Mouse (Mus musculus) neural tube, embryonic 11.5 days (tissue): ENCODE data around the gene Olfr1162. TPM values are rescaled to one million over a fixed set of nuclear protein-coding genes. Genes with fewer than 3 reads are reported as not detected.
"Not testable (repeated sequence)": the region's sequence is repeated elsewhere in the genome, so short reads cannot be mapped to it uniquely, and the experiment has no call there.

Experiments
- ATAC-seq: fragments of 200-750 bp; cut with Nextera tagmentation; 2 replicates; pipeline ENCODE4 v1.8.0; 2017; ENCODE audit warnings: moderate number of reproducible peaks, mild to moderate bottlenecking, moderate TSS enrichment, moderate library complexity; ENCODE audit not compliant: insufficient read depth, low FRiP score, low TSS enrichment
- DNase-seq: peaks from one replicate; pipeline ENCODE4 v3.0.0-alpha.2; 2015; ENCODE audit warnings: low spot score
- H3K27ac ChIP-seq: fragments of 300-500 bp; sonication (generic); 2 replicates; pipeline ENCODE4 v1.5.1; 2014; ENCODE audit warnings: low read depth, mild to moderate bottlenecking, low read length
- H3K27me3 ChIP-seq: fragments of 300-500 bp; sonication (generic); 2 replicates; pipeline ENCODE4 v1.6.1; 2014; ENCODE audit warnings: mild to moderate bottlenecking, low read length, mixed read lengths; ENCODE audit not compliant: control insufficient read depth, insufficient read depth
- H3K36me3 ChIP-seq: fragments of 300-500 bp; sonication (generic); 2 replicates; pipeline ENCODE4 v1.6.1; 2014; ENCODE audit warnings: mild to moderate bottlenecking, low read length, moderate library complexity, mixed read lengths; ENCODE audit not compliant: control insufficient read depth, insufficient read depth
- H3K4me1 ChIP-seq: fragments of 300-500 bp; sonication (generic); 2 replicates; pipeline ENCODE4 v1.6.1; 2014; ENCODE audit warnings: low read length, mixed read lengths; ENCODE audit not compliant: control insufficient read depth, insufficient read depth
- H3K4me2 ChIP-seq: fragments of 300-500 bp; sonication (generic); 2 replicates; pipeline ENCODE4 v1.6.1; 2014; ENCODE audit warnings: low read depth, mild to moderate bottlenecking, moderate library complexity
- H3K4me3 ChIP-seq: fragments of 300-500 bp; sonication (generic); 2 replicates; pipeline ENCODE4 v1.5.1; 2014; ENCODE audit warnings: low read depth, low read length
- H3K9ac ChIP-seq: fragments of 300-500 bp; sonication (generic); 2 replicates; pipeline ENCODE4 v1.6.1; 2014; ENCODE audit warnings: mild to moderate bottlenecking, low read length
- H3K9me3 ChIP-seq: fragments of 300-500 bp; sonication (generic); 2 replicates; pipeline ENCODE4 v1.6.1; 2016; ENCODE audit warnings: low read length; ENCODE audit not compliant: control insufficient read depth
- WGBS: fragments of 180-500 bp; shearing (Covaris S2); extraction: QIAGEN DNeasy Blood & Tissue Kit; methylation state at CpG from one replicate; pipeline ENCODE4 v1.1.7; 2014; 5-methylcytosine and 5-hydroxymethylcytosine counted together
- polyA plus RNA-seq: library from polyadenylated mRNA; unstranded; fragments of >200 nt; fragmentation: Nextera tagmentation; extraction: Ambion mirVana; gene quantifications from 2 replicates; pipeline ENCODE4 v1.2.1, GENCODE M21; 2014

Gene Olfr1162
- polyA plus RNA-seq = not detected in 2 replicates

DNA sequence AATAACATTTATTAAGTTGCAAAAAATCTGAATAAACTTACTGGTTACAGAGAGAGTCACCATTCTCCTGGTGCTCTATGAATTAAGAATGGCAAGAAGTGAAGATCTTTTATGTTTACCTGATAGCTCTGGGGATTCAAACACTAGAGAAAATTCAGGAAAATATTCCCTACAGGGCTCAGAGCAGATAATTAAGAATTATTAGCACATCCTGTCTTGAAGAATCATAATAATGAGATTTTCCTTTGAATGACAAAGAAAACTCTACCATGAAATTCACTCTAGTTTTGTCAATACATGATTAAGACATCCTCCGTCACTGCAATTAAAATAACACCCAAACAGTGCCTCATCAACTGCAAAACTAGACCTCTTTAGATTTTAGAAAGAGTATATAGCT, at the start of gene Olfr1162:
TSS of gene Olfr1162 (minus strand) at position 101 of the 400 bp plus-strand sequence.
- Histone ChIP-seq H3K4me1 (no peaks in the 10 kb centered on the region), H3K27ac (no peak within 1 kb of the TSS), H3K9ac (no peak within 1 kb of the TSS), H3K9me3 (no peaks in the 10 kb centered on the region), H3K4me2 (no peak within 1 kb of the TSS), H3K36me3 (no peaks in the 10 kb centered on the region), H3K4me3 (no peak within 1 kb of the TSS), H3K27me3 (no peaks in the 10 kb centered on the region)
- 86% methylated on average over 1 of the region's 1 CpGs for WGBS
- no peak for DNase-seq
- no peak for ATAC-seq

DNA sequence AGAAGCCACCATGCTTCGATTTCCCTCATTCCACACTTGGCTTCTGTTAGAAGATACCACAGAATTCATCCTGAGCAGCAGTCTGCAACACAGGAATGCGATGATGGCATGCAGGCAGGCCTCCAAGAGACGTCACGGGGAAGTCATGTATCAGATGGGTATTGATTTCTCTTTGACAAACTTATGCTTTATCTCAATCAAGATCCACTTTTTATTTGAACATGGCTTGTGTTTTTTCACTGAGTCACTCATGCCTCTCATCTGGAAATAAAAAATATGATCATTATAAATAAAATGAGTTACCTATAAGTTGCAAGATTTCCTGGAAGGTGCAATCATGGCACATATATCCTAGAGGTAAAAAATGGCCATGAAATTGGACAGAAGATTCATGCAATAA, 42.9 kb upstream of the Olfr1162 start, which contains the start of gene Olfr1164:
TSS of gene Olfr1164 (minus strand) at position 101 of the 400 bp plus-strand sequence.
- no peaks in the 10 kb centered on the region for H3K27me3 ChIP-seq
- no peaks in the 10 kb centered on the region for H3K4me1 ChIP-seq
- no peaks in the 10 kb centered on the region for H3K9me3 ChIP-seq
- no peak within 1 kb of the TSS for H3K4me3 ChIP-seq
- WGBS = 80% methylated on average over 4 of the region's 4 CpGs
- H3K4me2 ChIP-seq = no peak within 1 kb of the TSS
- H3K27ac ChIP-seq = no peak within 1 kb of the TSS
- DNase-seq (no peak), ATAC-seq (no peak)
- H3K9ac ChIP-seq = no peak within 1 kb of the TSS
- no peaks in the 10 kb centered on the region for H3K36me3 ChIP-seq

DNA sequence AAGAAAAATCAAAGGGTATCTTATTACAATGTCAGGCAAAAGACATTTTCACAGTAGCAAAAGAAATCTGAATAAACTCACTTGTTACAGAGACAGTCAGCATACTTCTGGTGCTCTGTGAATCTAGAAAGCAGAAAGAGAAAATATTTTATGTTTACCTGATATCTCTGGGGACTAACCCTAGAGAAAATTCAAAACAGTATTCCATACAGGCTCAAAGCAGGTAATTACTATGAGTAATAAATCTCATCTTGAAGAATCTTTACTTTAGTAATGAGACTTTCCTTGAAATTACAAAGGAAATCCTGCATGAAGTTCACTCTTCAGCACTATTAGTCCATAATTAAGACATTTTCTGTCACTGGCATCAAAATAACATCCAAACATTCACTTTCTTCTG, 20.8 kb upstream of the Olfr1162 start, which contains the start of gene Olfr1163:
TSS of gene Olfr1163 (minus strand) at position 101 of the 400 bp plus-strand sequence.
- Histone ChIP-seq H3K9ac (no peak within 1 kb of the TSS), H3K27me3 (no peaks in the 10 kb centered on the region), H3K36me3 (no peaks in the 10 kb centered on the region), H3K4me1 (no peaks in the 10 kb centered on the region), H3K9me3 (no peaks in the 10 kb centered on the region), H3K27ac (no peak within 1 kb of the TSS), H3K4me2 (no peak within 1 kb of the TSS), H3K4me3 (no peak within 1 kb of the TSS)
- ATAC-seq (no peak), DNase-seq (no peak)

DNA sequence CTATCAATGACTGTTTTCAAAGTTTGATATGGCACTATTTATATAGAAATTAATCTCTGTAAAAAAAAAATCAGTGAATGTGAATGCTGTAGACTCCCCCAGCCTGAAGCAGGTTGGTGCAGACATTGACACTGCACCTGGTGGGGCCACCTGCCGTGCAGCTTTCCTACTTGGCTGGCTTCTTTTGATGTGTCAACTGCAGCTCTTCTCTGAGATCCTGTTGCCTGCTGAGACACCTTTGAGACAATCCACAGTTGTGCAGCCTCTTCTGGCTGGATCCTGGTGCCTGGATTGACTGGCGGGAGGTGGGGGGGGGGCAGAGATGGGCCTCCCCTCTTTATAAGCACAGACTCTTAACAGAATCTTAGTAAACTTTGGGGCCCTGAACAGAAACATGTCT, 12.7 kb upstream of the Olfr1162 start:
- 92% methylated on average over 2 of the region's 2 CpGs for WGBS
- Histone ChIP-seq H3K36me3 (no peaks in the 10 kb centered on the region), H3K4me2 (no peak overlapping the region), H3K9ac (no peak overlapping the region), H3K9me3 (no peaks in the 10 kb centered on the region), H3K4me1 (no peaks in the 10 kb centered on the region), H3K4me3 (no peak overlapping the region), H3K27me3 (no peaks in the 10 kb centered on the region), H3K27ac (no peak overlapping the region)
- ATAC-seq (no peak), DNase-seq (no peak)

DNA sequence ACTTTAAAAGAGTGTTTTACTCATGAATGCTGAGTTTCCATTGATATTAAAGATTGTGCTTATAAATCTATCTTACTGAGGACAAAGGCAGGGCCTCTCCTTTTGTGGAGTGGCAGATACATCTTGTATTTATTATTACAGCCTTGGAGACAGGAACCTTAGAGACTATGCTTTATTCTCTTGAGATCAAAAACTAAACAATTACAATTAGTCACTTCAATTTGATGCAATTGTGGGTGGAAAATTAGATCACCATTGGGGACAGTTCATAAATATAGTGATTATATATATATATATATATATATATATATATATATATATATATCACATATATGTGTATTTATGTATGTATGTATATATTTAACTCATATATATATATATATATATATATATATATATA, 13.3 kb downstream of the Olfr1162 start, which contains the start of gene Olfr73:
TSS of gene Olfr73 (minus strand) at position 101 of the 400 bp plus-strand sequence.
- Histone ChIP-seq H3K4me2 (no peak within 1 kb of the TSS), H3K9me3 (no peaks in the 10 kb centered on the region), H3K27ac (no peak within 1 kb of the TSS), H3K4me1 (no peaks in the 10 kb centered on the region), H3K36me3 (no peaks in the 10 kb centered on the region), H3K9ac (no peak within 1 kb of the TSS), H3K4me3 (no peak within 1 kb of the TSS), H3K27me3 (no peaks in the 10 kb centered on the region)
- ATAC-seq (no peak), DNase-seq (no peak)

DNA sequence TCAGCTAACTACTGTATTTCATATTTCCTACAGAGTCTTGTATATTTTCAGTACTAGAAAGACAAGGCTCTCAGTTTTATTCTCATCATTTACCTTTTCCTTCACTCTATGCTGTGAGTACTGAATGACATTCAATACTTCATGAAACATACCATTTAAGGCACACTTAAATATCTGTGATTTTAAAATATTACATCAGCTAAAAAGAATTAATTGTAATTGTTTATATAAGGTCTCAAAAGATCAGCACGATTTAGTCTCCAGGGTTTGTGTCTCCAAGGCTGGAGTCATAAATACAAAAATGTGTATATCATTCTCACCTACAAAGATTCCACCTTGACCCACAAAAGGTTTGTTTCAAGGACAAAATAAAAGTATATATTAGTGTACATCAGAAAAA, 28.5 kb downstream of the Olfr1162 start, which contains the start of gene Olfr1161:
TSS of gene Olfr1161 (plus strand) at position 301 of the 400 bp plus-strand sequence.
- not testable (repeated sequence) for H3K4me1 ChIP-seq, H3K4me3 ChIP-seq, H3K9ac ChIP-seq, H3K9me3 ChIP-seq, ATAC-seq, H3K36me3 ChIP-seq, H3K4me2 ChIP-seq, H3K27me3 ChIP-seq, DNase-seq, H3K27ac ChIP-seq
- 83% methylated on average over 1 of the region's 1 CpGs for WGBS

DNA sequence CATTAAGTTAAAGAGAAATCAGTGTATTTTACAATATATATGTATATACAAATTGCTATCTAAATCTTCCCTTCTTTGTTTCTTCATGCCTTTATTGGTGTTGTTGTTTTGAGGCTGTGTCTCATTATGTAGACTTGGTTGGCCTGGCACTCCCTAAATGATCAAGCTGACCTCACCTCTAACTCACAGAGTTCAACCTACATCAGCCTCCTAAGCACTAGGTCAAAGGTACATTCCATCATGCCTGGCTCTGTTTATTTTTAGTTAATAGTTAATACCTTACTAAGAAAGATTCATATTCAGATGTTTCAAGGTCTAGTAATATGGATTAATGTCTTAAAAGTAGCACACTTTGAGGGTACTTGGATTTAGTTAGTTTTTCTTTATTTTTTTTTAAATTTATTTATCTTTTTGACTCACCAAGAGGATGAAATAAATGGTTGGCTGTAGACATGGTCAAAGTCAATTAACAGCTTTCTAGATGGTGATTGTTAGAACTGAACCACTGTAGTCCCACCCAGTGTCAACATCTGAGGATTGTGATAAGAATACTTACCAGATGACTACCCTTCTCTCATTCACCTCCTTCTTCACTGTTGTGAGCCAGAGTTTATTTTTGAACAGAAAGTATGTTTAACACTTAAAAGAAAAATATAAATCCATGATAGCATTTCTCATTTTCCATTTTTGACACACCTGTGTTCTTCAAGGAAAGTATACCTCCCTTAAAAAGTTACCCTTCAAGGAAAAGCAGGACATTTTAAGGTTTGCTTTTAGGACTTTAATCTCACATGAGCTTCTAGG, 43.2 kb downstream of the Olfr1162 start, which contains the start of gene Olfr1160:
TSS of gene Olfr1160 (minus strand) at position 754 of the 804 bp plus-strand sequence.
- no peaks in the 10 kb centered on the region for H3K4me1 ChIP-seq
- H3K27ac ChIP-seq = no peak within 1 kb of the TSS
- H3K27me3 ChIP-seq = no peaks in the 10 kb centered on the region
- DNase-seq (no peak), ATAC-seq (no peak)
- H3K4me3 ChIP-seq = no peak within 1 kb of the TSS
- H3K36me3 ChIP-seq = no peaks in the 10 kb centered on the region
- no peak within 1 kb of the TSS for H3K4me2 ChIP-seq
- H3K9me3 ChIP-seq = no peaks in the 10 kb centered on the region
- H3K9ac ChIP-seq = no peak within 1 kb of the TSS
